Mouse (Mus musculus): Measurements from ENCODE around the gene Tubb1. TPM values are rescaled to one million over a fixed set of nuclear protein-coding genes. Genes with fewer than 3 reads are reported as not detected.

Tubb1 gene
- polyA plus RNA-seq, 1 experiment: not detected

- Histone ChIP-seq H3K9me3 (replicated peaks; ENCODE audit: control insufficient read depth, insufficient read depth, low read length, poor library complexity, severe bottlenecking) (no peaks in the 10 kb centered on the region), H3K4me3 (ENCODE audit: low read depth, low read length) (no peak overlapping the region), H3K36me3 (ENCODE audit: control insufficient read depth, insufficient read depth, low read length, poor library complexity, severe bottlenecking) (no peaks in the 10 kb centered on the region; the same call in 1 of the 2 replicates), H3K4me1 (ENCODE audit: control insufficient read depth, insufficient read depth, low read length) (peaks cover 6% of the 10 kb centered on the region), H3K9ac (ENCODE audit: low read depth, poor library complexity, severe bottlenecking) (no peak overlapping the region), H3K27me3 (ENCODE audit: control insufficient read depth, insufficient read depth, low read length, poor library complexity, severe bottlenecking) (no peaks in the 10 kb centered on the region), H3K27ac (ENCODE audit: insufficient read depth, low read length) (no peak overlapping the region)
- TF ChIP-seq POLR2A (IDR thresholded peaks at IDR 0.05; ENCODE audit: insufficient read depth, low read length): no peak
- TF ChIP-seq CTCF (IDR thresholded peaks at IDR 0.05; ENCODE audit: low read depth, low read length): no peak
- no peak for TF ChIP-seq EP300 (IDR thresholded peaks at IDR 0.05; ENCODE audit: insufficient read depth, low read depth, low read length)
Measured at GRCm38 (mm10) chr2:174439450-174439838, 11.1 kb upstream of the Tubb1 start.

- Histone ChIP-seq H3K4me3 (ENCODE audit: low read depth, low read length) (no peak overlapping the region), H3K36me3 (ENCODE audit: control insufficient read depth, insufficient read depth, low read length, poor library complexity, severe bottlenecking) (no peaks in the 10 kb centered on the region; the same call in 1 of the 2 replicates), H3K9me3 (replicated peaks; ENCODE audit: control insufficient read depth, insufficient read depth, low read length, poor library complexity, severe bottlenecking) (no peaks in the 10 kb centered on the region), H3K9ac (ENCODE audit: low read depth, poor library complexity, severe bottlenecking) (no peak overlapping the region), H3K27me3 (ENCODE audit: control insufficient read depth, insufficient read depth, low read length, poor library complexity, severe bottlenecking) (no peaks in the 10 kb centered on the region), H3K4me1 (ENCODE audit: control insufficient read depth, insufficient read depth, low read length) (peaks cover 2% of the 10 kb centered on the region), H3K27ac (ENCODE audit: insufficient read depth, low read length) (no peak overlapping the region)
- TF ChIP-seq POLR2A (IDR thresholded peaks at IDR 0.05; ENCODE audit: insufficient read depth, low read length): no peak
Measured at GRCm38 (mm10) chr2:174439961-174440360, 10.5 kb upstream of the Tubb1 start.

DNA sequence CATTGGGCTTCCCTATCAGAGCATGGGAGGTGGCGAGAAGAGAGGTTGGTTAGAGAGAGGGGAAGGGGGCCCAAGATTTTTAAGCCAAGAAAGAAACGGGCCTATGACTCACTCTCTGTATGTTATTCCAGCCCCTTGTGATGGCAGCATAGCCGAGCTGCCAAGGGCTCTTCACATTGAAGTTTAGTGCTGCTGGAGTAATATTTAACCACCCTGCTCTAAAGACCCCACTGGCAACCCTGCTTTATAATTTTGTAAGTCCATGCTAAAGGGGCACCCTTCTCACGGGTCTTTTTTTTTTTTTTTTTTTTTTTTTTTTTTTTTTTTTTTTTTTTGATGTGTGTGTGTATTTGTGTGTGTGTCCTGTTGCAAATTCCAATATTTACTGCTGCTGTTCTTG is 8.6 kb upstream of the Tubb1 start:
- no peak for TF ChIP-seq EP300 (IDR thresholded peaks at IDR 0.05; ENCODE audit: insufficient read depth, low read depth, low read length)
- no peak for TF ChIP-seq CTCF (IDR thresholded peaks at IDR 0.05; ENCODE audit: low read depth, low read length)
- Histone ChIP-seq H3K4me3 (ENCODE audit: low read depth, low read length) (no peak overlapping the region), H3K36me3 (ENCODE audit: control insufficient read depth, insufficient read depth, low read length, poor library complexity, severe bottlenecking) (no peaks in the 10 kb centered on the region), H3K4me1 (ENCODE audit: control insufficient read depth, insufficient read depth, low read length) (no peaks in the 10 kb centered on the region), H3K27ac (ENCODE audit: insufficient read depth, low read length) (no peak overlapping the region), H3K27me3 (ENCODE audit: control insufficient read depth, insufficient read depth, low read length, poor library complexity, severe bottlenecking) (no peaks in the 10 kb centered on the region), H3K9me3 (replicated peaks; ENCODE audit: control insufficient read depth, insufficient read depth, low read length, poor library complexity, severe bottlenecking) (no peaks in the 10 kb centered on the region), H3K9ac (ENCODE audit: low read depth, poor library complexity, severe bottlenecking) (no peak overlapping the region)

DNA sequence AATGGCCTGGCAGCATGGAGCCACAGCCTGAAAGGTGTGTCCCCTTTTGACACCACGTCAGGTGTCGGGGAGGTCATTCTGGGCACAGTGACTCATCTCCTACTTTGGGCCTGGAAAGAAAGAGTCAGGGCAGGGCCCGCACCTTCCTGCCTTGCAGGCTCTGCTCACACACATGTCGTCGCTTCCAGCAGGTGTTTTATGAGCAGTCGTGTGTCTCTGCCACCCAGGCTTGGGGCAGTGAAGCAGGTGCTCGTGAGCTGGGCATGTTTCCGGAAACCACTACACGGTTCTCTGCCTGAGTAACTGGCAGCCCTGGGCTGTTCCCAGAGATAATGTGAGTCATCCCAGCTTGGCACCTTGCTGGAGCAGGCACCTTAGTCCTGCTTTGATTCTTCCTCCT is 8.0 kb upstream of the Tubb1 start:
- H3K4me3 ChIP-seq (ENCODE audit: low read depth, low read length): no peak overlapping the region
- H3K27me3 ChIP-seq (ENCODE audit: control insufficient read depth, insufficient read depth, low read length, poor library complexity, severe bottlenecking): no peaks in the 10 kb centered on the region
- H3K27ac ChIP-seq (ENCODE audit: insufficient read depth, low read length): no peak overlapping the region
- no peaks in the 10 kb centered on the region for H3K9me3 ChIP-seq (replicated peaks; ENCODE audit: control insufficient read depth, insufficient read depth, low read length, poor library complexity, severe bottlenecking)
- no peak overlapping the region for H3K9ac ChIP-seq (ENCODE audit: low read depth, poor library complexity, severe bottlenecking)
- H3K36me3 ChIP-seq (ENCODE audit: control insufficient read depth, insufficient read depth, low read length, poor library complexity, severe bottlenecking): no peaks in the 10 kb centered on the region
- TF ChIP-seq CTCF (IDR thresholded peaks at IDR 0.05; ENCODE audit: low read depth, low read length) (no peak), EP300 (IDR thresholded peaks at IDR 0.05; ENCODE audit: insufficient read depth, low read depth, low read length) (no peak), POLR2A (IDR thresholded peaks at IDR 0.05; ENCODE audit: insufficient read depth, low read length) (no peak)
- no peaks in the 10 kb centered on the region for H3K4me1 ChIP-seq (ENCODE audit: control insufficient read depth, insufficient read depth, low read length)

- H3K4me3 ChIP-seq (ENCODE audit: low read depth, low read length): no peak overlapping the region
- no peaks in the 10 kb centered on the region for H3K36me3 ChIP-seq (ENCODE audit: control insufficient read depth, insufficient read depth, low read length, poor library complexity, severe bottlenecking)
- no peak overlapping the region for H3K9ac ChIP-seq (ENCODE audit: low read depth, poor library complexity, severe bottlenecking)
- no peaks in the 10 kb centered on the region for H3K27me3 ChIP-seq (ENCODE audit: control insufficient read depth, insufficient read depth, low read length, poor library complexity, severe bottlenecking)
- H3K4me1 ChIP-seq (ENCODE audit: control insufficient read depth, insufficient read depth, low read length): no peaks in the 10 kb centered on the region
- TF ChIP-seq POLR2A (IDR thresholded peaks at IDR 0.05; ENCODE audit: insufficient read depth, low read length): no peak
- no peak for TF ChIP-seq EP300 (IDR thresholded peaks at IDR 0.05; ENCODE audit: insufficient read depth, low read depth, low read length)
- TF ChIP-seq CTCF (IDR thresholded peaks at IDR 0.05; ENCODE audit: low read depth, low read length): no peak
- H3K9me3 ChIP-seq (replicated peaks; ENCODE audit: control insufficient read depth, insufficient read depth, low read length, poor library complexity, severe bottlenecking): no peaks in the 10 kb centered on the region
- no peak overlapping the region for H3K27ac ChIP-seq (ENCODE audit: insufficient read depth, low read length)
Measured at GRCm38 (mm10) chr2:174443046-174443445, 7.4 kb upstream of the Tubb1 start.

- Histone ChIP-seq H3K4me3 (ENCODE audit: low read depth, low read length) (no peak overlapping the region), H3K4me1 (ENCODE audit: control insufficient read depth, insufficient read depth, low read length) (no peaks in the 10 kb centered on the region), H3K36me3 (ENCODE audit: control insufficient read depth, insufficient read depth, low read length, poor library complexity, severe bottlenecking) (no peaks in the 10 kb centered on the region), H3K9ac (ENCODE audit: low read depth, poor library complexity, severe bottlenecking) (no peak overlapping the region), H3K27ac (ENCODE audit: insufficient read depth, low read length) (no peak overlapping the region), H3K9me3 (replicated peaks; ENCODE audit: control insufficient read depth, insufficient read depth, low read length, poor library complexity, severe bottlenecking) (no peaks in the 10 kb centered on the region), H3K27me3 (ENCODE audit: control insufficient read depth, insufficient read depth, low read length, poor library complexity, severe bottlenecking) (no peaks in the 10 kb centered on the region)
- TF ChIP-seq POLR2A (IDR thresholded peaks at IDR 0.05; ENCODE audit: insufficient read depth, low read length) (no peak), EP300 (IDR thresholded peaks at IDR 0.05; ENCODE audit: insufficient read depth, low read depth, low read length) (no peak), CTCF (IDR thresholded peaks at IDR 0.05; ENCODE audit: low read depth, low read length) (no peak)
Measured at GRCm38 (mm10) chr2:174444359-174444758, 6.1 kb upstream of the Tubb1 start.

Data from ES-Bruce4 (cell line).